Mouse (Mus musculus): ENCODE results near the gene Dhdh. TPM values are rescaled to one million over a fixed set of nuclear protein-coding genes. Genes with fewer than 3 reads are reported as not detected.

Gene Dhdh
- total RNA-seq, 2 experiments from 2014 or later, result 2.7 to 4.0 TPM

- DNase-seq (ENCODE audit: low spot score in 2 of 2), result peak; percentile 70 to 80
- intact Hi-C loops (cut with DNase I), result no loop called here
Measured at GRCm38 (mm10) chr7:45458748-45459563, 29.6 kb downstream of the Dhdh start.

GRCm38 (mm10) chr7:45457204-45458060, 31.2 kb downstream of the Dhdh start:
- intact Hi-C loops (cut with DNase I), result no loop called here
- DNase-seq (ENCODE audit: low spot score in 2 of 2), result peak in 1 of 2 experiments; percentile 55

GRCm38 (mm10) chr7:45456721-45457203, 31.8 kb downstream of the Dhdh start:
- intact Hi-C loops (cut with DNase I), result no loop called here
- DNase-seq (ENCODE audit: low spot score in 2 of 2), result no peak

- DNase-seq (ENCODE audit: low spot score in 2 of 2), result no peak
- intact Hi-C loops (cut with DNase I), result no loop called here
Measured at GRCm38 (mm10) chr7:45455932-45456696, 32.5 kb downstream of the Dhdh start.

GRCm38 (mm10) chr7:45454971-45455370, 33.6 kb downstream of the Dhdh start:
- intact Hi-C loops (cut with DNase I), result loop anchor here (5.0 kb wide), 1 partner anchor 107 kb away; no protein-coding TSS in a partner anchor

GRCm38 (mm10) chr7:45451344-45451982, 37.1 kb downstream of the Dhdh start:
- DNase-seq (ENCODE audit: low spot score in 2 of 2), result peak; percentile 87 to 93
- intact Hi-C loops (cut with DNase I), result loop anchor here (5.0 kb wide), 1 partner anchor 111 kb away; no protein-coding TSS in a partner anchor

More at GRCm38 (mm10) chr7:45454971-45455370, 33.6 kb downstream of the Dhdh start:
- DNase-seq (ENCODE audit: low spot score in 2 of 2), result no peak

GRCm38 (mm10) chr7:45449974-45450373, 38.6 kb downstream of the Dhdh start:
- intact Hi-C loops (cut with DNase I), result loop anchor here (5.0 kb wide), 1 partner anchor 112 kb away; no protein-coding TSS in a partner anchor

GRCm38 (mm10) chr7:45447325-45447990, 41.1 kb downstream of the Dhdh start:
- intact Hi-C loops (cut with DNase I), result no loop called here
- no peak for DNase-seq (ENCODE audit: low spot score in 2 of 2)

More at GRCm38 (mm10) chr7:45449974-45450373, 38.6 kb downstream of the Dhdh start:
- no peak for DNase-seq (ENCODE audit: low spot score in 2 of 2)

- DNase-seq (ENCODE audit: low spot score in 2 of 2), result no peak
- intact Hi-C loops (cut with DNase I), result no loop called here
Measured at GRCm38 (mm10) chr7:45446589-45446988, 42.0 kb downstream of the Dhdh start.

- intact Hi-C loops (cut with DNase I), result no loop called here
- no peak for DNase-seq (ENCODE audit: low spot score in 2 of 2)
Measured at GRCm38 (mm10) chr7:45443526-45444420, 44.8 kb downstream of the Dhdh start.

- intact Hi-C loops (cut with DNase I), result no loop called here
- no peak for DNase-seq (ENCODE audit: low spot score in 2 of 2)
Measured at GRCm38 (mm10) chr7:45437521-45438276, 50.9 kb downstream of the Dhdh start, which contains the start of gene Ruvbl2. TSS of gene Ruvbl2 (minus strand) at chr7:45438096.

GRCm38 (mm10) chr7:45437046-45437445, 51.6 kb downstream of the Dhdh start:
- DNase-seq (ENCODE audit: low spot score in 2 of 2), result no peak
- intact Hi-C loops (cut with DNase I), result no loop called here

- intact Hi-C loops (cut with DNase I), result no loop called here
Measured at GRCm38 (mm10) chr7:45436444-45436843, 52.2 kb downstream of the Dhdh start.

GRCm38 (mm10) chr7:45435038-45435437, 53.6 kb downstream of the Dhdh start:
- peak in 1 of 2 experiments; percentile 16 for DNase-seq (ENCODE audit: low spot score in 2 of 2)
- intact Hi-C loops (cut with DNase I), result loop anchor here (2.0 kb wide), 1 partner anchor 30 kb away; the partner anchor contains the start of gene Kcna7

More at GRCm38 (mm10) chr7:45436444-45436843, 52.2 kb downstream of the Dhdh start:
- DNase-seq (ENCODE audit: low spot score in 2 of 2), result no peak

- intact Hi-C loops (cut with DNase I), result loop anchor here (2.0 kb wide), 1 partner anchor 30 kb away; the partner anchor contains the start of gene Kcna7
- peak; percentile 100 for DNase-seq (ENCODE audit: low spot score in 2 of 2)
Measured at GRCm38 (mm10) chr7:45434203-45435015, 54.2 kb downstream of the Dhdh start, which contains the start of gene Gys1. TSS of gene Gys1 (plus strand) at chr7:45434844.
